Mouse (Mus musculus) kidney, postnatal 36 days (tissue): Measurements from ENCODE around the gene Slc9a2.

ENCODE experiments used
- DNase-seq, 2 experiments: peaks; one replicate each; pipeline ENCODE4 v3.0.0; 2021 to 2022; ENCODE audit warnings: mixed read lengths in 2 of 2

The Slc9a2 gene

GRCm38 (mm10) chr1:40789666-40790233 lies 109.4 kb downstream of the Slc9a2 start:
- peak in 1 of 2 experiments; percentile 58 for DNase-seq

DNA sequence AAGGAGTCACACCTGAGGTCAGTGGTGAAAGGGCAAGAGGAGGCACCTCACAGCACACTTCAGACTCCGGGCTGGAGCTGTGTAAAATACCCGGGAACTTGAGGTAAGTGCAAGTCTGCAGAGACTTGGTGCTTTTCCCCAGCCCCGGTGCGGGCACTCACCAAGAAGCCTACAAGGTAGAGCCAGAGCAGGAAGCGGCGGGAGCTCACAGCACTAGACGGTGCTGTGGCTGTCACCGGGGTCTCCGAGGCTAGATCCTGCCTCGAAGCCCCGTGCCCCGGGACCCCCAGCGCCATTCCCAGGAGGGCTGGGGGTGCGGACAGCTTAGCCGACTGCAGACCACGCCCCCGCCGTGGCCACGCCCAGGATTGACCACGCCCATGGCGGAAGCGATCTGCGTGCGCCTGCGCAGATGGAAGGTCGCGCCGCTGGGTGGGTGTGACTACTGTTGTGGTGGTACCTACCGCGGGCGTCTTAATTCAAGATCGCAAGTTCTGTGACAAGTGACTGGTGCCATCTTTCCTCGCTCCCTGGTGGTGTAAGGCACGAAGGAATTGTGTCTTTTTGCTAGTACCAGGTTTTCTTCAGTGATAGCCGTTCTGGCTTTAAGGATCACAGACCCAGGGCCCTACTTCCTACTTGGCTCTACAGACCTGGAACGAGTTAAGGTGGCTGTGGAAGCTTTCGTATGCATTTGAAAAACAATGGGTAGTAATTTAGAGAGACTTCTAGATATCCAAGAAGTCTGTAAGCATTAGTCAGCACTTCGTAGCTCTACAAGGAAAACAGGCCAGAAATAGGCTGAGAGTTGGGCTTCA lies 110.2 kb downstream of the Slc9a2 start, which contains the start of gene Mfsd9:
Gene Mfsd9 (minus strand): TSS at position 364 of the 818 bp plus-strand sequence.
- DNase-seq, result peak; percentile 90 to 97

DNA sequence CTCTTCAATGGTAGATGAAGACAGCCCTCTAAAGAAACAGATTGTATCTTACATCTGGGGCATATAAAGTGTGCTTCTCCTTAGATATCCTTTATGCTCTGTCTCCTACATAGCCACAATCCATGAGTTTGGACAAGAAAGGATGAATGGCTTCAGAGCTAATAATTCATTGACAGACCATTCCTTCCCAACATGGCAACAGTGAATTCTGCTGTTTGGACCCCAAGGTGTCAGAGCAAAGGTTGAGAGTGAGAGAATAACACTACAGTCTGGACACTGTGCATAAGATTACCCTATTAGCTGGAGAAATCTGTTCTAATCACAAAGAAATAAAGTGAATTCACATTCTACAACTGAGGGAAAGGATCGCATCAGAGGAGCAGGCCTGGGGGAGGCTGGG lies 115.1 kb downstream of the Slc9a2 start:
- DNase-seq, result no peak

DNA sequence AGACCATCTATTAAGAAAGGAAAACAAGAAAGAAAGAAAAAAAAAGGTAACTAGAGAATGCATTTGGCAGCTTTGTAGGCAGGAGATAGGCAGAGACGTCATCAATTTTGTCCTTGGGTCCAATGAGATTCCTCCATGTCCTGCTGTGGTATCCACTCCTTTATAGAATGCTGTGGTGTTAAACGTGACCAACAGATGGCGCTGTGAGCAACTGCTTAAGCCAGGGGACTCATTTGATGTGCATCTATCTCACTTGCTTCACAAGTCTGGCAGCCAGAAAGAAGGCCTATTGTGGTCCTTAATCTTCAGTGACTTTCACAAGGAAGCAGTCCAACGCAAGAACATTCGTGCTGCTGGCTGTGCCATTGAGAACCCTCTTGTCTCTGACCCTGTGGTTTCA lies 117.0 kb downstream of the Slc9a2 start:
- peak; percentile 41 to 81 for DNase-seq

DNA sequence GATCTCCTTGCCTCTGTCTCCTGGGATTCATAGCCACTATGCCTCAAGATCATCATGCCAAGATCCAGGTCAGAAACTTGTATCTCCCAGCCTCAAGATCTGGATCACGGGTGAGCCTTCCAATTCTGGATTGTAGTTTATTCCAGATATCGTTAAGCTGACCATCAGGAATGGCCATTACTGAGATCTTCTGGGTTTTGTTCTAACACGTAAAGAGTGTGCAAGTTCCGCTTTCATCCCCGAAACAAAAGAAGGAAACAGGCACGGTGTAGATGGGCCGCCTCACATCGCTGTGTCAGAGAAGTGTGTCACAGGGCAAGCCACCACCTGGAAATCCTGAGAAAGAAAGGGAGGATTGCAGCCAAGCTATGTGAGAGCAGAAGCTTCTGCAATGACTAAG lies 118.7 kb downstream of the Slc9a2 start:
- no peak for DNase-seq

DNA sequence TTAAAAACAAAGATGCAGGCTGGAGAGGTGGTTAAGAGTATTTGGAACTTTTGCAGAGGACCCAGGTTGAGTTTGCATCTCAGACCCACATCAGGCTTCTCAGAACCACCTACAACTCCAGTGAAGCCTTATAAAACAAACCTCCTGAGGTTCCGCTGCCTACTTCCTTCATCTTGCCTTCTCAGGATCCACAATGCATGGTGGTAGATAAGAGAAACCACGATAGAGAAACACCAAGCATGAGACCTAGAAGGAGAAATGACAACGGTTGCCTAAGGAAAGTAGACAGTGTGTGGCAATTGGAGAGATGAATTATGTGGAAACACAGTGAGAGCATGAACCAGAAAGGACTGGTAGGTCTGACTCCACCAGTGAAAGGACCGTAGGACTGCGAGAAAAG lies 120.5 kb downstream of the Slc9a2 start:
- DNase-seq, result no peak

GRCm38 (mm10) chr1:40802759-40803158 lies 122.4 kb downstream of the Slc9a2 start:
- peak; percentile 46 to 77 for DNase-seq

- no peak for DNase-seq
Observed at GRCm38 (mm10) chr1:40804118-40804517, 123.7 kb downstream of the Slc9a2 start.

- no peak for DNase-seq
Observed at GRCm38 (mm10) chr1:40805351-40805750, 125.0 kb downstream of the Slc9a2 start, which contains the start of gene Tmem182. TSS of gene Tmem182 (plus strand) at chr1:40805601.

DNA sequence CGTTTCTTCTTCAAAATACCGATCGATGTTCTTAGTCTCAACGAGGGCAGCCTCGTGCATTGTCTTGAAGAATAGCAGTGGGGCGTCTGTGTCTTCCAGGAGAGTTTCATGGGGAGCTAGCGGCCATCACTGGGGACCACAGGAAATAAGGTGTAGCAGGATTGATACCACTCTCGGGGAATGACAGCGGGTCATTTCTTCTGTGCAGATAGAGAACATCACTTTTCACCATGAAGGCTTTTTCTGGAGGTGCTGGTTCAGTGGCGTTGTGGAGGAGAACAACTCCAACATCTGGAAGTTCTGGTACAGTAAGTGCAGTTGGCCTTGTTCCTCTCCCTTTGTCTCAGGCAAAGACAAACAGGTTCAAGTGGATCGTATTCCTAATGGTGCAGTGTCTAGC lies 125.5 kb downstream of the Slc9a2 start:
- no peak for DNase-seq

- DNase-seq, result no peak
Observed at GRCm38 (mm10) chr1:40808643-40809042, 128.3 kb downstream of the Slc9a2 start.

DNA sequence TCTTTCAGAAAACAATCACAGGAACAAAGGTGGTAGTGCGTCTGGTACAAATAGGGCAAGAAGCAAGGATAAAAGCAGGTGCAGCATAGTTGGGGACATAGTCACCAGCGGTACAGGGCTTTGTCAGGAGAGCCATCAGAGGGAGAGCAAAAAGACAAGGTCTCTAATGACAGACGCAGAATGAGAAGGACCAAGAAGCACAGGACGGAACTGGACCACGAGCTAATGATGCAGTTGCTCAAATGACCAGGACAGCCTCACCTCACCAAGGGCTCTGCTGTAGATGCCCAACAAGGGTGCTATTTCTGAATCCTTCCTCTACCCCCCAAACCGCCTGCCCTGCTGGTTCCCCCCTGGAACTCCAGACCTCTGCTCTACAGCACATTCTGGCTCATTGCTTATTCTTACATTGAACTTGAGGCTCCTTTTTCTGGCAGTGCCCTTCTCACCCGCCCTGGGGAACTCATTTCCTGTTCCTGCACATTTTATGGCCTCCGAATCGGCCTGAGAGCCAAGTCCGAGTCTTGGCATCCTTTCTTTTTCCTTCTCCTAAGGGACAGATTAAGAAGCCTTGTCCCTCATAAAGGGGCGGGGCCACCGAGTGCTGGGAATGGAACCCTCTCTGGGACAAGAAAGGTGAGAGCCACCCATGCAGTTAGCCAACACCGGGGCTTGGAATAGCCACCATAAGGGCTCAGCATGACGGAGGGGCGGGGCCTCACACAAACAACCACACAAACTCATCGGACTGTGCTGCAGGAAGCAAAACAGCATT lies 134.9 kb downstream of the Slc9a2 start:
- peak; percentile 19 for DNase-seq
